Mouse (Mus musculus): ENCODE data around the gene Gas7.

GRCm38 (mm10) chr11:67728726-67729125 lies 273.5 kb downstream of the Gas7 start:
- TF ChIP-seq EP300 (IDR thresholded peaks at IDR 0.05; ENCODE audit: low read depth) (no peak), CTCF (IDR thresholded peaks at IDR 0.05; ENCODE audit: low read depth) (no peak)
